Mouse (Mus musculus): Measurements from ENCODE around the gene Ccser2. TPM values are rescaled to one million over a fixed set of nuclear protein-coding genes. Genes with fewer than 3 reads are reported as not detected.
"Not testable (repeated sequence)": the region's sequence is repeated elsewhere in the genome, so short reads cannot be mapped to it uniquely, and the experiment has no call there.

Gene Ccser2
- polyA plus RNA-seq (2016; fragmentation: Nextera tagmentation; extraction: Ambion mirVana): 58.0 and 59.4 TPM in 2 replicates

DNA sequence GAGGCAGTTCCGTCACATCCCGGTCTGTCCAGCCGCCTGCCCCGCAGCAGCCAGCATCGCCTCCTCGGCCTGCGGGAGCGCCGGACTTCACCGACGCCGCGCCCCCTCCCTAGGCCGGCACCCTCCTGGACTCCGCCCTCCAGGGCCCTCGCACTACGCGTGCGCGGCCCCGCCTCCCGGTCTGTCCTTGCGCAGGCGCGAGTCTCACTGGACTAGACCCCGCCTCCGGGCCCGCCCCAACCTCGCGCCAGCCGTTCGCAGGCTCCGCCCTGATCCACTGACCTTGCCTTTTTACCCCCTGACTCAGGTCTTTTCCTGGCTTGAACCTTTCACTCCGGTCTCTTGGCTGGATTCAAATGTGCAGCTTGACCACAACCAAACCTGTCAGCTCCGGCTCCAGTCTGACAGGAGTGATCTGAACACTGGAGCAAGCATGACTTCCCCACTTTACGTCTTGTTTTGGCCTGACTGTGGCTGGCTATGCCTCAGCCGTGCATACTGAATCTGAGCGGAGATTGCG is at the start of gene Ccser2:
Gene Ccser2, minus strand, starts transcription at position 150 of the 520 bp plus-strand sequence.
- peak within 1 kb of the TSS; percentile 57 for H3K4me2 ChIP-seq (replicated peaks)
- no peaks in the 10 kb centered on the region for H3K36me3 ChIP-seq
- peaks cover 14% of the 10 kb centered on the region for H3K4me1 ChIP-seq
- ATAC-seq (ENCODE audit: low FRiP score): peak; percentile 100
- WGBS: 3% methylated on average over 39 of the region's 39 CpGs
- no peaks in the 10 kb centered on the region for H3K27me3 ChIP-seq
- H3K9ac ChIP-seq: peak within 1 kb of the TSS; percentile 93
- H3K4me3 ChIP-seq: peak within 1 kb of the TSS; percentile 90
- H3K27ac ChIP-seq: peak within 1 kb of the TSS; percentile 95
- no peaks in the 10 kb centered on the region for H3K9me3 ChIP-seq (replicated peaks)

- no peak overlapping the region for H3K9ac ChIP-seq
- H3K4me2 ChIP-seq (replicated peaks): no peak overlapping the region
- H3K27ac ChIP-seq: no peak overlapping the region
- H3K4me3 ChIP-seq: no peak overlapping the region
- no peaks in the 10 kb centered on the region for H3K36me3 ChIP-seq
- 30% methylated on average over 5 of the region's 5 CpGs for WGBS
- 0 out of 2 replicates have a peak, but pooled peaks cover 7% of the 10 kb centered on the region for H3K9me3 ChIP-seq (replicated peaks)
- no peaks in the 10 kb centered on the region for H3K27me3 ChIP-seq
- no peak for ATAC-seq (ENCODE audit: low FRiP score)
- H3K4me1 ChIP-seq: no peaks in the 10 kb centered on the region; the same call in 1 of the 2 replicates
These were observed 47.3 kb upstream of the Ccser2 start for GRCm38 (mm10) chr14:37015894-37016293.

- Histone ChIP-seq H3K9ac (no peak overlapping the region), H3K9me3 (replicated peaks) (0 out of 2 replicates have a peak, but pooled peaks cover 7% of the 10 kb centered on the region), H3K4me2 (replicated peaks) (no peak overlapping the region), H3K27ac (no peak overlapping the region), H3K27me3 (no peaks in the 10 kb centered on the region), H3K4me3 (no peak overlapping the region), H3K36me3 (no peaks in the 10 kb centered on the region), H3K4me1 (no peaks in the 10 kb centered on the region; the same call in 1 of the 2 replicates)
- no peak; the same call in 1 of the 2 replicates for ATAC-seq (ENCODE audit: low FRiP score)
- 56% methylated on average over 3 of the region's 3 CpGs for WGBS
These were observed 45.1 kb upstream of the Ccser2 start for GRCm38 (mm10) chr14:37013644-37014043.

DNA sequence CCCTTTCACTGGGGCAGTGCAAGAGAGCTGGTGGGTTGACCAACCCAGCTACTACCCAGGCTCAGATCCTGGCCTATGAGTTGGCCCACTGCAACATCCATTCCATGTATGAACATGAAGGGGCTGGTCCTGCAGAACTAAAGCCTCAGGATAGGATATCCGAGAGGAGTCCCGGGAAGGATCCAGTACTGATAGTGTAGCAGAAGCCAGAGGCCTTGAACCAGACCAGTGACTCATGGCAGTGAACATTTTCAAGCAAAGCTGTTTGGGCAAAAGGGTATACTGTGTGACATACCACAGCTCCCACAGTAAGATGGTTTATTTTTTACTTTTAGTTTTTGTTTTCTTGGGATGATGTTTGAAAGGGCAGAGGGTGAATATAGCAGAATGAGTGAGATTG is 41.1 kb upstream of the Ccser2 start:
- Histone ChIP-seq H3K4me3 (no peak overlapping the region), H3K9ac (no peak overlapping the region), H3K36me3 (no peaks in the 10 kb centered on the region), H3K27me3 (no peaks in the 10 kb centered on the region), H3K4me1 (no peaks in the 10 kb centered on the region; the same call in 1 of the 2 replicates), H3K9me3 (replicated peaks) (no peaks in the 10 kb centered on the region), H3K27ac (no peak overlapping the region), H3K4me2 (replicated peaks) (no peak overlapping the region)
- WGBS: 93% methylated on average over 2 of the region's 2 CpGs
- no peak for ATAC-seq (ENCODE audit: low FRiP score)

- WGBS: 71% methylated on average over 8 of the region's 8 CpGs
- no peak overlapping the region for H3K27ac ChIP-seq
- no peaks in the 10 kb centered on the region for H3K36me3 ChIP-seq
- no peaks in the 10 kb centered on the region for H3K27me3 ChIP-seq
- H3K4me2 ChIP-seq (replicated peaks): no peak overlapping the region
- no peak overlapping the region for H3K9ac ChIP-seq
- no peak for ATAC-seq (ENCODE audit: low FRiP score)
- H3K9me3 ChIP-seq (replicated peaks): no peaks in the 10 kb centered on the region
- no peak overlapping the region for H3K4me3 ChIP-seq
- no peaks in the 10 kb centered on the region for H3K4me1 ChIP-seq
These were observed 37.9 kb upstream of the Ccser2 start for GRCm38 (mm10) chr14:37006489-37006888.

DNA sequence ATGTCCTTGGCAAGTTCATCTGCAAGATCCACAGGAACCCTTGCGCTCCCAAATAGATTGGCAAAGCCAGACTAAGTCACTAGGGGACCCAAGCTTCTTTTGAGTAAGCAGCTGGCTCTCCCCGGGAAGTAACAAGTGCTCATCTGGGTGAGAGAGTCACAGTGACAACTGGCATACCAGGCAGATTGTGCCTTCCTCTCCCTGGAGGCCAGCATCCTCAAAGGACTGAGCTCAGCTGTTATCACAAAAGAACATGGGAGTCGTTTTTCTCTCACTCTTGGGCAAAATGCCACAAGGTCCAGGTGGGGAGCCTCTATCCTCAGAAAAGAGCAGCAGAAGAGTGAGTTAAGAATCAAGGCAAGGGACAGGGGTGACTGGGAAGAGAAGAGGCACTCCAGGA is 37.3 kb upstream of the Ccser2 start:
- no peaks in the 10 kb centered on the region for H3K27me3 ChIP-seq
- no peaks in the 10 kb centered on the region for H3K9me3 ChIP-seq (replicated peaks)
- no peaks in the 10 kb centered on the region for H3K36me3 ChIP-seq
- H3K4me1 ChIP-seq: no peaks in the 10 kb centered on the region
- no peak overlapping the region for H3K27ac ChIP-seq
- H3K9ac ChIP-seq: no peak overlapping the region
- no peak overlapping the region for H3K4me3 ChIP-seq
- H3K4me2 ChIP-seq (replicated peaks): no peak overlapping the region
- 22% methylated on average over 3 of the region's 3 CpGs for WGBS
- ATAC-seq (ENCODE audit: low FRiP score): no peak; the same call in 1 of the 2 replicates

DNA sequence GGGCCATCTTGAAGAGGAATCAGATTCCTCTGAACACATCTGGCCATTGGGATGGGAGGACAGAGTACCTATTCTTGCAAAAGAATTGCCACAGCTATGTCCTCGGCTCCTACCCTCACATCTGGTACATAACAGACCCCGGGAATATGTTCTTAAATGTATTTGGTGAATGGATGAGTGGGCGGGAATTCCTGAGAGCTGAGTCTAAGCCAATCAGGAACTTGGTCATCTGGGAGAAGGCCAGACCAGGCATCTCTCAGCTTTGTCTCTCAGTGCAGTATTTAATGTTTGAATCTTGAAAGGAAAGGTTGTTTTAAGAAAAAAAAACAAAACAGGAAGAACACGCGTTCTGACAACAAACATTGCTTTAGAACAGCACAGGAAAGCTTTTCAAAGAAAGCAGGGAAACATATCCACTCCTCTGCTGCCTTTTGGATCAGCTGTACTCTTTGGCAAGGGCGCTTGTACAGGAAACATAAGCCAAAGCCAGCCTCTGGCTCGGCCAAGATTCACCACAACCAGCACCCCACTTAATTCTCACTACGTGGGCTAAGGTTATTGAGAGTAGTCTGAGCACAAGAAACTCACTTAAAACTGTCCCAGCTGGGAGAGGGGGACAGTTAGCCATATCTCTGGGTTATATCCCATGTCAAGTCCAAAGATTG is 35.0 kb upstream of the Ccser2 start:
- H3K27ac ChIP-seq: no peak overlapping the region
- H3K36me3 ChIP-seq: no peaks in the 10 kb centered on the region
- no peaks in the 10 kb centered on the region for H3K4me1 ChIP-seq
- H3K4me2 ChIP-seq (replicated peaks): no peak overlapping the region
- no peak overlapping the region for H3K4me3 ChIP-seq
- H3K27me3 ChIP-seq: no peaks in the 10 kb centered on the region
- WGBS: 84% methylated on average over 8 of the region's 8 CpGs
- no peak overlapping the region for H3K9ac ChIP-seq
- no peak for ATAC-seq (ENCODE audit: low FRiP score)
- H3K9me3 ChIP-seq (replicated peaks): no peaks in the 10 kb centered on the region

DNA sequence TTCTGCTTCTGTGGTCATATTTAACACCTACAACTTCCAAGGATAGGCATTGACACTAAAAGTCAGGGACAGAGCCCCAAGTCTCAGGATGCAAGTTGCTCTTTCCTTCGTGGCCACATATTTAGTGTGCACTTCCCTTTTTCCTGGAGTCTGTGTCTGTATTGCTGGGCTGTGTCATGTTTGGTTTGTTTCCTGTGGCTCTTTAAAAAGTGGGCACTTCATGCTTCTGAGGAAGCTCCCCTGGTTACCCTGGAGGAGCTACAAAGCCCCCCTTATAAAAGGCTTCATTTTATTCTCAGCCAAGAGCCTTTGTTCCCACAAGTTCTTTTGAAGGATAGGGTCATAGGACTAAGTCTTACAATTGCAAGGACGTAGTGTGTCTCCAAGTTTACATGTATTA is 34.3 kb upstream of the Ccser2 start:
- no peaks in the 10 kb centered on the region for H3K9me3 ChIP-seq (replicated peaks)
- no peaks in the 10 kb centered on the region for H3K27me3 ChIP-seq
- H3K4me1 ChIP-seq: no peaks in the 10 kb centered on the region
- ATAC-seq (ENCODE audit: low FRiP score): no peak
- no peaks in the 10 kb centered on the region for H3K36me3 ChIP-seq
- H3K4me3 ChIP-seq: no peak overlapping the region
- no peak overlapping the region for H3K27ac ChIP-seq
- H3K9ac ChIP-seq: no peak overlapping the region
- 49% methylated on average over 2 of the region's 2 CpGs for WGBS
- no peak overlapping the region for H3K4me2 ChIP-seq (replicated peaks)

GRCm38 (mm10) chr14:37000780-37001179 is 32.2 kb upstream of the Ccser2 start:
- not testable (repeated sequence) for H3K9me3 ChIP-seq (replicated peaks)

GRCm38 (mm10) chr14:36989784-36990183 is 21.2 kb upstream of the Ccser2 start:
- no peak for ATAC-seq (ENCODE audit: low FRiP score)
- H3K4me1 ChIP-seq: no peaks in the 10 kb centered on the region
- H3K27me3 ChIP-seq: no peaks in the 10 kb centered on the region
- no peaks in the 10 kb centered on the region for H3K36me3 ChIP-seq
- H3K27ac ChIP-seq: no peak overlapping the region
- no peak overlapping the region for H3K4me3 ChIP-seq
- no peak overlapping the region for H3K9ac ChIP-seq
- H3K4me2 ChIP-seq (replicated peaks): no peak overlapping the region
- H3K9me3 ChIP-seq (replicated peaks): no peaks in the 10 kb centered on the region

More at GRCm38 (mm10) chr14:37000780-37001179, 32.2 kb upstream of the Ccser2 start:
- H3K27ac ChIP-seq; ATAC-seq (ENCODE audit: low FRiP score); H3K4me2 ChIP-seq (replicated peaks); H3K9ac ChIP-seq; H3K4me1 ChIP-seq; H3K27me3 ChIP-seq; H3K36me3 ChIP-seq; H3K4me3 ChIP-seq: not testable (repeated sequence)
- WGBS: 81% methylated on average over 6 of the region's 6 CpGs

- Histone ChIP-seq H3K4me3 (no peak overlapping the region), H3K9ac (no peak overlapping the region), H3K4me2 (replicated peaks) (no peak overlapping the region), H3K27ac (no peak overlapping the region), H3K4me1 (no peaks in the 10 kb centered on the region), H3K36me3 (no peaks in the 10 kb centered on the region), H3K9me3 (replicated peaks) (no peaks in the 10 kb centered on the region), H3K27me3 (no peaks in the 10 kb centered on the region)
- ATAC-seq (ENCODE audit: low FRiP score): no peak
- WGBS: 88% methylated on average over 3 of the region's 3 CpGs
These were observed 17.1 kb upstream of the Ccser2 start for GRCm38 (mm10) chr14:36985693-36986092.

DNA sequence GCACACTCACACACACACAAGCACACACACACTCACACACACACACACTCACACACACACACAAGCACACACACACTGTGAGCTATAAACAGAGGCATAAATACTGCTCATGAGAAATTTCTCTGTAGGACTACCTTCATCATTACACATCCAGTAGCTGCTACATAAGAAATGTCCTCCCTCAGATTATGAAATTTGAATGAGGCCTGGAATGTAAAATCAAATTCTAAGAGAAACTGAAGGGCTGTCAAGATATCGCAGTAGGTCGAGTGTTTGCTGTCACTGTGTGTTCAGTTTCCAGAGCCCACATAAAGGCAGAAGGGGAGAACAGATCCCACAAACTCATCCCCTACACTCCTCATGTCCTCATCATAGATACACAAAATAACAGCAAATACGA is 6.4 kb upstream of the Ccser2 start:
- ATAC-seq (ENCODE audit: low FRiP score): no peak
- Histone ChIP-seq H3K27ac (no peak overlapping the region), H3K9ac (no peak overlapping the region), H3K27me3 (no peaks in the 10 kb centered on the region), H3K4me2 (replicated peaks) (no peak overlapping the region), H3K9me3 (replicated peaks) (no peaks in the 10 kb centered on the region), H3K36me3 (no peaks in the 10 kb centered on the region), H3K4me3 (no peak overlapping the region), H3K4me1 (no peaks in the 10 kb centered on the region)
- 91% methylated on average over 3 of the region's 3 CpGs for WGBS

DNA sequence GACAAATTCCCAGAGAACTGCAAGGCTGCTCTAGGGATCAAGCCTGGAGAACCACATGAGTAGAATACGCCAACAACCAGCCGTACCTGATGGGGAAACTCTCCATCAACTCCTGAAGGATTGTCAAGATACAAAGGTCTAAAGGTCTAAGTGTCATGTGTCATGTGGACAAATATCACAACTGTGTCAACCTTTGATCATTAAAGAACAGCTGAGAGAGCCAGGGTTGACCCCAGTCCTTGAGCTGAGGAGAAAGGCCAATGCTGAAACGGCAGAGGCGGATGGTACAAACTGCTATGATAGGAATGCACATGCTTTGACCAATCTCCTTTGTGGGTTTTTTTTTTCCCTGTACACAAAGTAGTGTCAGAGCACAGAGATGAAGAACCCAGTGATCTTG is 2.6 kb upstream of the Ccser2 start:
- no peaks in the 10 kb centered on the region for H3K27me3 ChIP-seq
- no peaks in the 10 kb centered on the region for H3K36me3 ChIP-seq
- H3K4me3 ChIP-seq: no peak overlapping the region
- peaks cover 10% of the 10 kb centered on the region for H3K4me1 ChIP-seq
- no peak overlapping the region for H3K4me2 ChIP-seq (replicated peaks)
- no peak overlapping the region for H3K9ac ChIP-seq
- no peak overlapping the region for H3K27ac ChIP-seq
- H3K9me3 ChIP-seq (replicated peaks): no peaks in the 10 kb centered on the region
- 81% methylated on average over 4 of the region's 4 CpGs for WGBS
- ATAC-seq (ENCODE audit: low FRiP score): no peak

Measured in hindbrain, embryonic 12.5 days (tissue).